In genomic region chr15:77202881-77203254, GRCm38 (mm10) we compare ENCODE assay signal across 8 mouse cellular contexts.
DNase-seq lines count a peak whose midpoint lies in the region; ATAC-seq and TF ChIP-seq lines count a peak whose summit lies in the region.

No protein-coding gene starts in this region.

- H3K4me1 ChIP-seq in erythroblast, embryonic 14.5 days (ENCODE audit: control insufficient read depth), result no peaks in the 10 kb centered on the region
- H3K4me1 ChIP-seq in lung, embryonic 14.5 days (ENCODE audit: insufficient read depth), result peaks cover 20% of the 10 kb centered on the region
- peaks cover 56% of the 10 kb centered on the region for H3K4me1 ChIP-seq in limb, embryonic 12.5 days (replicated peaks)
- H3K4me1 ChIP-seq in olfactory bulb, adult 2 months (ENCODE audit: control insufficient read depth, insufficient read depth, low read length), result peaks cover 16% of the 10 kb centered on the region

- H3K9ac ChIP-seq in lung, embryonic 14.5 days, result no peak overlapping the region
- H3K9ac ChIP-seq in limb, embryonic 12.5 days (replicated peaks), result peak overlapping the region; percentile 42; the same call in 1 of the 2 replicates

- no peaks in the 10 kb centered on the region for H3K27me3 ChIP-seq in erythroblast, embryonic 14.5 days (ENCODE audit: control insufficient read depth)
- H3K27me3 ChIP-seq in lung, embryonic 14.5 days (ENCODE audit: insufficient read depth, low read length), result no peaks in the 10 kb centered on the region
- H3K27me3 ChIP-seq in limb, embryonic 12.5 days, result no peaks in the 10 kb centered on the region

- H3K27ac ChIP-seq in lung, embryonic 14.5 days (ENCODE audit: low read depth), result peak overlapping the region; percentile 63; the same call in 1 of the 2 replicates
- peak overlapping the region; percentile 76 for H3K27ac ChIP-seq in limb, embryonic 12.5 days
- peak overlapping the region; percentile 12; the same call in 1 of the 2 replicates for H3K27ac ChIP-seq in olfactory bulb, adult 2 months (ENCODE audit: insufficient read depth, low read depth, low read length)

- 50% methylated on average over 3 of the region's 3 CpGs for WGBS in lung, embryonic 14.5 days
- 73% methylated on average over 3 of the region's 3 CpGs for WGBS in limb, embryonic 12.5 days
- 80% methylated on average over 3 of the region's 3 CpGs for WGBS in olfactory bulb, adult 2 months

- no peak for ATAC-seq in erythroblast, adult 5-6 weeks (replicated peaks; ENCODE audit: low FRiP score, poor library complexity, severe bottlenecking)
- ATAC-seq in lung, embryonic 14.5 days (ENCODE audit: insufficient read depth), result 0 out of 2 replicates have a peak, but pooled peaks have one; percentile 4
- ATAC-seq in limb, embryonic 12.5 days (ENCODE audit: insufficient number of reproducible peaks, insufficient read depth, low FRiP score, low TSS enrichment, low read depth), result peak; percentile 11; the same call in 1 of the 2 replicates

- H3K4me3 ChIP-seq in erythroblast, embryonic 14.5 days (replicated peaks), result peak overlapping the region; percentile 14
- no peak overlapping the region for H3K4me3 ChIP-seq in lung, embryonic 14.5 days (ENCODE audit: low read depth, low read length)
- no peak overlapping the region for H3K4me3 ChIP-seq in limb, embryonic 12.5 days (replicated peaks)
- no peak overlapping the region for H3K4me3 ChIP-seq in olfactory bulb, adult 2 months (ENCODE audit: insufficient read depth, low read depth, low read length)

- TF ChIP-seq CTCF in lung, embryonic 14.5 days (IDR thresholded peaks at IDR 0.05; ENCODE audit: low read depth), result no peak
- TF ChIP-seq CTCF in olfactory bulb, adult 2 months (IDR thresholded peaks at IDR 0.05; ENCODE audit: insufficient read depth, low read depth, low read length), result no peak

- H3K36me3 ChIP-seq in erythroblast, embryonic 14.5 days (ENCODE audit: control insufficient read depth), result no peaks in the 10 kb centered on the region
- H3K36me3 ChIP-seq in lung, embryonic 14.5 days (ENCODE audit: insufficient read depth), result no peaks in the 10 kb centered on the region
- no peaks in the 10 kb centered on the region; the same call in 1 of the 2 replicates for H3K36me3 ChIP-seq in limb, embryonic 12.5 days

- TF ChIP-seq POLR2A in olfactory bulb, adult 2 months (IDR thresholded peaks at IDR 0.05; ENCODE audit: insufficient read depth, low read depth, low read length), result no peak

- no peaks in the 10 kb centered on the region for H3K9me3 ChIP-seq in erythroblast, embryonic 14.5 days (ENCODE audit: control insufficient read depth, low read length)
- H3K9me3 ChIP-seq in lung, embryonic 14.5 days (ENCODE audit: low read depth, low read length), result no peaks in the 10 kb centered on the region
- H3K9me3 ChIP-seq in limb, embryonic 12.5 days, result no peaks in the 10 kb centered on the region

- DNase-seq in lung, embryonic 14.5 days, result no peak
- DNase-seq in lung, postnatal 4 days, result no peak
- DNase-seq in spleen, postnatal 10 days (ENCODE audit: low spot score in 2 of 2), result no peak
- no peak for DNase-seq in adrenal gland, postnatal 4 days (ENCODE audit: low spot score in 2 of 2)

- H3K4me2 ChIP-seq in lung, embryonic 14.5 days, result no peak overlapping the region
- H3K4me2 ChIP-seq in limb, embryonic 12.5 days, result peak overlapping the region; percentile 18; the same call in 1 of the 2 replicates

Comparison
In these comparisons a context has a peak if more than half of its experiments do, and no peak if none do; other contexts are left out.
1. H3K27ac ChIP-seq: peak in every context shown above with its lines; median percentile 76 in limb, embryonic 12.5 days; 63 in lung, embryonic 14.5 days; 12 in olfactory bulb, adult 2 months.